Mouse (Mus musculus) lung, postnatal 0 days (tissue): ENCODE data around the gene Pigq. TPM values are rescaled to one million over a fixed set of nuclear protein-coding genes. Genes with fewer than 3 reads are reported as not detected.

ENCODE experiments used
- ATAC-seq: fragments of 200-750 bp; cut with Nextera tagmentation; 2 replicates; pipeline ENCODE4 v1.8.0; 2017; ENCODE audit warnings: moderate library complexity
- DNase-seq: peaks from one replicate; pipeline ENCODE4 v3.0.0-alpha.2; 2016; ENCODE audit warnings: low spot score
- H3K27ac ChIP-seq: fragments of 300-500 bp; sonication (generic); 2 replicates; pipeline ENCODE4 v1.5.1; 2014; ENCODE audit warnings: antibody characterized with exemption, mild to moderate bottlenecking, low read length, mixed read lengths
- H3K27me3 ChIP-seq: fragments of 300-500 bp; sonication (generic); replicated peaks from 2 replicates; pipeline ENCODE4 v1.6.1; 2014; ENCODE audit warnings: low read length, mixed read lengths; ENCODE audit not compliant: insufficient read depth
- H3K36me3 ChIP-seq: fragments of 300-500 bp; sonication (generic); 2 replicates; pipeline ENCODE4 v1.6.1; 2014; ENCODE audit warnings: low read length, mixed read lengths; ENCODE audit not compliant: insufficient read depth
- H3K4me1 ChIP-seq: fragments of 300-500 bp; sonication (generic); 2 replicates; pipeline ENCODE4 v1.6.1; 2014; ENCODE audit warnings: antibody characterized with exemption, low read depth, low read length, mixed read lengths; ENCODE audit not compliant: insufficient read depth
- H3K4me2 ChIP-seq: fragments of 300-500 bp; sonication (generic); replicated peaks from 2 replicates; pipeline ENCODE4 v1.6.1; 2014; ENCODE audit warnings: low read depth, mild to moderate bottlenecking, low read length, moderate library complexity, mixed read lengths
- H3K4me3 ChIP-seq: fragments of 300-500 bp; sonication (generic); 2 replicates; pipeline ENCODE4 v1.5.1; 2014; ENCODE audit warnings: low read depth, low read length
- H3K9ac ChIP-seq: fragments of 300-500 bp; sonication (generic); replicated peaks from 2 replicates; pipeline ENCODE4 v1.6.1; 2014; ENCODE audit warnings: low read depth, mild to moderate bottlenecking
- H3K9me3 ChIP-seq: fragments of 300-500 bp; sonication (generic); 2 replicates; pipeline ENCODE4 v1.6.1; 2016; ENCODE audit warnings: low read length, mixed read lengths
- CTCF ChIP-seq: IDR thresholded peaks from 2 replicates; pipeline ENCODE4 v1.5.1; 2016; ENCODE audit warnings: antibody characterized with exemption, mild to moderate bottlenecking
- EP300 ChIP-seq: IDR thresholded peaks from 2 replicates; pipeline ENCODE4 v1.6.1; 2016; ENCODE audit warnings: antibody characterized with exemption, mild to moderate bottlenecking, control low read depth
- WGBS: fragments of 180-500 bp; shearing (Covaris S2); extraction: QIAGEN DNeasy Blood & Tissue Kit; methylation state at CpG from one replicate; pipeline ENCODE4 v1.1.7; 2014; 5-methylcytosine and 5-hydroxymethylcytosine counted together
- polyA plus RNA-seq: library from polyadenylated mRNA; unstranded; fragments of >200 nt; fragmentation: Nextera tagmentation; extraction: Ambion mirVana; gene quantifications from 2 replicates; pipeline ENCODE4 v1.2.1, GENCODE M21; 2015

Pigq gene
- polyA plus RNA-seq, 1 experiment from 2014 or later = 36.9 TPM

DNA sequence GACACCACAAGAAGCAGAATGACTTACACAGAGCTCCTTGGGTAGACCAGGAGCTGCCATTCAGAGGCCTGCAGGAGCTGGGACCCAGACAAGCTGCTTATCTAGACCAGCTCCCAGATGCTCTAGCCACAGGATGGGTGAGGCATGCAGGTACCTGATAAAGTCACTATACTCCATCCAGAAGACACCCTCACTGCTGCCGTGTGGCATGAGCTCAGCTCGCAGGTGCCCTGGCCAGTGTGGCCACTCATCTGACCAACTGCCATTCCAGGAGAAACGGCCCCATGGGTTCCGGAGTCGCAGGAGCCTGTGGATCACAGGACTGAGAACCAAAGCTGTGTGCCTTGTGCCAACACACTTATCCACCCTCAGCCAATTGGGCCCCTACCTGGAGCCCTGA is 16.8 kb upstream of the Pigq start:
- ATAC-seq = no peak
- Histone ChIP-seq H3K27me3 (no peaks in the 10 kb centered on the region), H3K9ac (no peak overlapping the region), H3K4me1 (no peaks in the 10 kb centered on the region), H3K9me3 (no peaks in the 10 kb centered on the region), H3K36me3 (no peaks in the 10 kb centered on the region; the same call in 1 of the 2 replicates), H3K27ac (no peak overlapping the region), H3K4me3 (no peak overlapping the region), H3K4me2 (no peak overlapping the region)
- no peak for TF ChIP-seq CTCF
- TF ChIP-seq EP300 = no peak
- no peak for DNase-seq
- WGBS = 92% methylated on average over 5 of the region's 5 CpGs

DNA sequence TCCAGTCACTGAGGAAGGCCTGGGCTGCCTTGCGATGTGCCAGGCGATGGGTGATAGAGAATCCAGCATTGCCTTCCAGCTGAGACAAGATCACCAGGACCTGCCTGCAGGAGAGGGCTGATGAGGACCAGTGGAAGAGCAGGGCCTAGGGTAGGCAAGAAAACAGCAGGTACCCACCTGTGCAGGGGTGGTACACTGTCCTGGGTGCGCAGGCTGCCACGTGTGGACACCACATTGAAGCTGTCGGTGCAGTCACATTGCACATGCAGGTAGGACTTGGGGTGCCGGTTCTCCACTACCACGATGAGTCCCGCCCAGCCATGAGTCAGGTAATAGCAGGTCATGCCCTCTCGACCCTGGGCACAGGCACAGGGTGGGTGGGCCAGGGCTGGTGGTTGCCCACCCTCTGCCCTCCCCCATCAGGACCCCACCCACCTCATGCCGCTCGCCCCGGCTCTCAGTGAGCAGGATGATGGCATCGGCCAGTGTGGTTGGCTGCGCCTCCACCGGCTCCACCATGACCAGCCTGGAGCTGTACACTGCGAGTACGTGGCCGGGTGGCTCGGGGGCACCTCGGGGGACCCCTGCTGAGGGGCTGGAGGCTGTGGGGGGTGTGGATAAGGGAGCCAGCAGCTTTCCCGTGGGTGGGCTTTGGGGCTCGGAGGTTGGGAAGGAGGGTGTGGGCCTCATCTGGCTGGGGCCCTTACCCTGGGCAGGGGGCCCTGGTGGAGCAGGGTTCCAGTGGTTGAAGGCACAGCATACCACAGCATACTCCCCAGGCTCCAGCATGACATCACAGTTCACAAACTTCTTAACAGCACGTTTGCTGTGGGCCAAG is 15.1 kb upstream of the Pigq start:
- 88% methylated on average over 21 of the region's 23 CpGs for WGBS

GRCm38 (mm10) chr17:25958771-25959494 is 14.2 kb upstream of the Pigq start:
- Histone ChIP-seq H3K27ac (no peak overlapping the region), H3K9me3 (no peaks in the 10 kb centered on the region), H3K4me2 (no peak overlapping the region), H3K27me3 (no peaks in the 10 kb centered on the region), H3K36me3 (no peaks in the 10 kb centered on the region; the same call in 1 of the 2 replicates), H3K9ac (no peak overlapping the region), H3K4me3 (no peak overlapping the region), H3K4me1 (no peaks in the 10 kb centered on the region)
- no peak for DNase-seq
- TF ChIP-seq CTCF = no peak
- no peak for TF ChIP-seq EP300
- 90% methylated on average over 11 of the region's 11 CpGs for WGBS
- no peak for ATAC-seq

More for the DNA sequence above, 15.1 kb upstream of the Pigq start:
- H3K36me3 ChIP-seq = no peaks in the 10 kb centered on the region; the same call in 1 of the 2 replicates
- no peak overlapping the region for H3K9ac ChIP-seq
- DNase-seq = no peak
- no peaks in the 10 kb centered on the region for H3K9me3 ChIP-seq
- no peak for ATAC-seq
- H3K27me3 ChIP-seq = no peaks in the 10 kb centered on the region
- H3K4me2 ChIP-seq = no peak overlapping the region
- H3K4me3 ChIP-seq = no peak overlapping the region
- no peak overlapping the region for H3K27ac ChIP-seq
- TF ChIP-seq CTCF (no peak), EP300 (no peak)
- no peaks in the 10 kb centered on the region for H3K4me1 ChIP-seq

DNA sequence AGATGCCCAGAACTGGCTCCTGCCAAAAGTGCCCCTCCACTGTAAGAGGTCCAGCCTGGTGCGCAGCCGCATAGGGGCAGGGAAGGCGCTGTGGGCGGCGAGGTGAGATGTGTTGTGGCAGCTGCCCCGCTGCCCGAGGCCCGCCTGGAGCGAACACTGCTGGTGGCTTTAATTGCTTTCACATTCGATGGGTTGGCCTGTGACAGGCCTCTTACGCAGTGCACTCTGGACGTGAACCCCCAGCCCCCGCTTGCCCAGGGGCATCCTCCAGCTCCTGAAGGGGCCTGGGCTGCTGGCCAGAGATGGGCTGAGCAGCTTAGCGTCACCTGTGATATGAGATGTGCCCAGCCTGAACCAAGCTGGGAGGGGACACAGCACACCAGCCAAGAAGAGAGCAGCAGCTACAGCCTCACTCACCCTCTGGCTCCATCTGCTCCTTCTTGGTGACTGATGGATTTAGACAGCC is 12.9 kb upstream of the Pigq start:
- H3K4me3 ChIP-seq = no peak overlapping the region
- H3K27ac ChIP-seq = no peak overlapping the region
- H3K9ac ChIP-seq = no peak overlapping the region
- H3K9me3 ChIP-seq = no peaks in the 10 kb centered on the region
- no peaks in the 10 kb centered on the region for H3K4me1 ChIP-seq
- no peak for ATAC-seq
- no peaks in the 10 kb centered on the region; the same call in 1 of the 2 replicates for H3K36me3 ChIP-seq
- H3K27me3 ChIP-seq = 0 out of 2 replicates have a peak, but pooled peaks cover 3% of the 10 kb centered on the region
- DNase-seq = no peak
- 87% methylated on average over 14 of the region's 14 CpGs for WGBS
- H3K4me2 ChIP-seq = no peak overlapping the region
- TF ChIP-seq CTCF (no peak), EP300 (no peak)

DNA sequence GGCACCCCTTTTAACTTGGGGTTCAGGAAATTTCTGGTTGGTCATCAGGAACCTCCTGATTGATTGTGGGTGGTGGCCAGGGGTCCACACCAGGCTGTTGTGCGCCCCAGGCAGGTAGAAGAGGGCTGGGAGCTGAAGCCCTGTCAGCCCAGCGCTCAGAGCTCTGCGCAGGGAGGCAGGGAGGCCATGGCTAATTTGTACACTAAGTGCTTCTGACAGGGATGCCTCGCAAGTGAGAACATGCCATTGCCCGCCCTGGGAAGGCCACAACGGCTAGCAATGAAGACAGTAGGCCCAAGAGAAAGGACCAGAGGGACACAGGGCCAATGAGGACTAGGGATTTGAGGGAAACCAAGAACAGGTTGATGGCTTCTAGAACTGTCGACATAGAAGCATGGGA is 11.9 kb upstream of the Pigq start:
- H3K9ac ChIP-seq = no peak overlapping the region
- no peak for DNase-seq
- TF ChIP-seq CTCF = no peak
- no peak for TF ChIP-seq EP300

GRCm38 (mm10) chr17:25956201-25956600 is 11.5 kb upstream of the Pigq start:
- Histone ChIP-seq H3K4me1 (peaks cover 2% of the 10 kb centered on the region; the same call in 1 of the 2 replicates), H3K27ac (no peak overlapping the region), H3K9ac (no peak overlapping the region), H3K9me3 (no peaks in the 10 kb centered on the region), H3K27me3 (peaks cover 11% of the 10 kb centered on the region; the same call in 1 of the 2 replicates), H3K4me2 (no peak overlapping the region), H3K36me3 (no peaks in the 10 kb centered on the region; the same call in 1 of the 2 replicates), H3K4me3 (no peak overlapping the region)
- 72% methylated on average over 7 of the region's 7 CpGs for WGBS
- TF ChIP-seq CTCF (no peak), EP300 (no peak)
- ATAC-seq (no peak), DNase-seq (no peak)

More for the DNA sequence above, 11.9 kb upstream of the Pigq start:
- H3K27me3 ChIP-seq = peaks cover 11% of the 10 kb centered on the region; the same call in 1 of the 2 replicates
- no peak for ATAC-seq
- H3K36me3 ChIP-seq = no peaks in the 10 kb centered on the region; the same call in 1 of the 2 replicates
- no peak overlapping the region for H3K4me2 ChIP-seq
- 78% methylated on average over 7 of the region's 7 CpGs for WGBS
- no peaks in the 10 kb centered on the region for H3K4me1 ChIP-seq
- no peak overlapping the region for H3K4me3 ChIP-seq
- no peaks in the 10 kb centered on the region for H3K9me3 ChIP-seq
- H3K27ac ChIP-seq = no peak overlapping the region
